Mouse (Mus musculus) MEL (cell line): ENCODE measurements around the gene Depdc7. TPM values are rescaled to one million over a fixed set of nuclear protein-coding genes. Genes with fewer than 3 reads are reported as not detected.

Experiments used
- DNase-seq: peaks from one replicate; pipeline ENCODE4 v3.0.0; 2011; ENCODE audit warnings: low read depth, low spot score
- H3K27ac ChIP-seq: 2 replicates; pipeline ENCODE4 v1.5.1; 2012; ENCODE audit warnings: low read depth, mild to moderate bottlenecking, control low read depth, low read length, moderate library complexity; ENCODE audit not compliant: control insufficient read depth
- H3K27me3 ChIP-seq, 2 experiments: fragments of 150-350 bp in 1 of 2; sonication (generic) in 1 of 2; 2 replicates each; pipeline ENCODE4 v1.6.1; 2012; ENCODE audit warnings: low read length in 2 of 2, mild to moderate bottlenecking in 2 of 2, improper control_type of control experiment in 1 of 2, moderate library complexity in 1 of 2; ENCODE audit not compliant: insufficient read depth in 2 of 2, control insufficient read depth in 1 of 2
- H3K36me3 ChIP-seq, 2 experiments: 2 replicates each; pipeline ENCODE4 v1.6.1; 2012 to 2014; ENCODE audit warnings: low read length in 2 of 2, improper control_type of control experiment in 1 of 2, inconsistent platforms in 1 of 2, mild to moderate bottlenecking in 1 of 2; ENCODE audit not compliant: insufficient read depth in 2 of 2, control insufficient read depth in 1 of 2
- H3K4me1 ChIP-seq, 2 experiments: fragments of 150-350 bp in 1 of 2; sonication (generic) in 1 of 2; 2 replicates each; pipeline ENCODE4 v1.6.1; 2012; ENCODE audit warnings: low read length in 2 of 2, improper control_type of control experiment in 1 of 2, mild to moderate bottlenecking in 1 of 2; ENCODE audit not compliant: insufficient read depth in 2 of 2, control insufficient read depth in 1 of 2
- H3K4me3 ChIP-seq, 2 experiments: fragments of 150-350 bp in 1 of 2; sonication (generic) in 1 of 2; 2 replicates each; pipeline ENCODE4 v1.5.1; 2012; ENCODE audit warnings: low read depth in 2 of 2, low read length in 2 of 2, mild to moderate bottlenecking in 2 of 2, moderate library complexity in 2 of 2, control low read depth in 1 of 2, improper control_type of control experiment in 1 of 2; ENCODE audit not compliant: control insufficient read depth in 1 of 2, insufficient read depth in 1 of 2
- H3K79me2 ChIP-seq: 2 replicates; pipeline ENCODE4 v1.6.1; 2012; ENCODE audit warnings: mild to moderate bottlenecking, low read length, moderate library complexity; ENCODE audit not compliant: control insufficient read depth, poor library complexity, insufficient read depth
- H3K9ac ChIP-seq: 2 replicates; pipeline ENCODE4 v1.6.1; 2012; ENCODE audit warnings: low read depth, mild to moderate bottlenecking, control low read depth, low read length, moderate library complexity; ENCODE audit not compliant: control insufficient read depth, poor library complexity, severe bottlenecking
- H3K9me3 ChIP-seq: fragments of 150-350 bp; sonication (generic); replicated peaks from 2 replicates; pipeline ENCODE4 v1.6.1; 2012; ENCODE audit warnings: mild to moderate bottlenecking, low read length, improper control_type of control experiment, moderate library complexity; ENCODE audit not compliant: insufficient read depth
- BHLHE40 ChIP-seq: IDR thresholded peaks from 2 replicates; pipeline ENCODE4 v1.6.1; 2012; ENCODE audit warnings: low read depth, mild to moderate bottlenecking, inconsistent platforms, low read length, improper control_type of control experiment, borderline replicate concordance
- CHD1 ChIP-seq: IDR thresholded peaks from 2 replicates; pipeline ENCODE4 v1.6.1; 2012; ENCODE audit warnings: low read depth, mild to moderate bottlenecking, inconsistent platforms, low read length, improper control_type of control experiment
- CTCF ChIP-seq, 3 experiments: IDR thresholded peaks in 2 of 3; conservative IDR thresholded peaks in 1 of 3; 2 replicates each; pipeline ENCODE4 v1.5.1; 2011 to 2012; ENCODE audit warnings: low read length in 3 of 3, low read depth in 2 of 3, mild to moderate bottlenecking in 2 of 3, improper control_type of control experiment in 1 of 3, inconsistent platforms in 1 of 3, mixed read lengths in 1 of 3, moderate library complexity in 1 of 3; ENCODE audit not compliant: control insufficient read depth in 1 of 3, insufficient read depth in 1 of 3, poor library complexity in 1 of 3, severe bottlenecking in 1 of 3
- EP300 ChIP-seq, 2 experiments: IDR thresholded peaks; 2 replicates each; pipeline ENCODE4 v1.6.1; 2011; ENCODE audit warnings: improper control_type of control experiment in 2 of 2, low read length in 2 of 2, low read depth in 1 of 2, mild to moderate bottlenecking in 1 of 2
- ETS1 ChIP-seq: IDR thresholded peaks from 2 replicates; pipeline ENCODE4 v1.6.1; 2012; ENCODE audit warnings: low read depth, mild to moderate bottlenecking, inconsistent platforms, low read length, improper control_type of control experiment, moderate library complexity
- GABPA ChIP-seq: IDR thresholded peaks from 2 replicates; pipeline ENCODE4 v1.6.1; 2012; ENCODE audit warnings: low read depth, mild to moderate bottlenecking, inconsistent platforms, low read length, improper control_type of control experiment, moderate library complexity
- GATA1 ChIP-seq: IDR thresholded peaks from 2 replicates; pipeline ENCODE4 v1.6.1; 2011; ENCODE audit warnings: low read depth, low read length, improper control_type of control experiment
- KAT2A ChIP-seq: conservative IDR thresholded peaks from 2 replicates; pipeline ENCODE4 v1.6.1; 2012; ENCODE audit warnings: low read depth, low read length, improper control_type of control experiment, inconsistent platforms
- MAFK ChIP-seq: IDR thresholded peaks from 2 replicates; pipeline ENCODE4 v1.6.1; 2011; ENCODE audit warnings: low read depth, mild to moderate bottlenecking, low read length, improper control_type of control experiment, borderline replicate concordance
- MAZ ChIP-seq: IDR thresholded peaks from 2 replicates; pipeline ENCODE4 v1.6.1; 2012; ENCODE audit warnings: low read depth, mild to moderate bottlenecking, inconsistent platforms, low read length, improper control_type of control experiment
- MEF2A ChIP-seq: IDR thresholded peaks from 2 replicates; pipeline ENCODE4 v1.6.1; 2014; ENCODE audit warnings: low read depth, mild to moderate bottlenecking, inconsistent platforms, low read length, improper control_type of control experiment; ENCODE audit not compliant: poor library complexity, insufficient replicate concordance, severe bottlenecking; ENCODE audit errors: extremely low read depth
- MXI1 ChIP-seq: IDR thresholded peaks from 2 replicates; pipeline ENCODE4 v1.6.1; 2011; ENCODE audit warnings: mild to moderate bottlenecking, low read depth, low read length, improper control_type of control experiment
- NELFE ChIP-seq: IDR thresholded peaks from 2 replicates; pipeline ENCODE4 v1.6.1; 2011; ENCODE audit warnings: low read depth, low read length, improper control_type of control experiment
- POLR2A ChIP-seq, 2 experiments: IDR thresholded peaks; 2 replicates each; pipeline ENCODE4 v1.6.1; 2011 to 2012; ENCODE audit warnings: low read length in 2 of 2, mild to moderate bottlenecking in 2 of 2, control low read depth in 1 of 2, improper control_type of control experiment in 1 of 2, low read depth in 1 of 2, moderate library complexity in 1 of 2; ENCODE audit not compliant: control insufficient read depth in 1 of 2, insufficient read depth in 1 of 2, poor library complexity in 1 of 2
- POLR2AphosphoS2 ChIP-seq: IDR thresholded peaks from 2 replicates; pipeline ENCODE4 v1.6.1; 2011; ENCODE audit warnings: low read length, improper control_type of control experiment
- SIN3A ChIP-seq: IDR thresholded peaks from 2 replicates; pipeline ENCODE4 v1.6.1; 2012; ENCODE audit warnings: low read length, improper control_type of control experiment, inconsistent platforms
- USF1 ChIP-seq: IDR thresholded peaks from 2 replicates; pipeline ENCODE4 v1.6.1; 2014; ENCODE audit warnings: low read depth, mild to moderate bottlenecking, inconsistent platforms, low read length, improper control_type of control experiment, moderate library complexity
- ZNF384 ChIP-seq: IDR thresholded peaks from 2 replicates; pipeline ENCODE4 v1.6.1; 2012; ENCODE audit warnings: low read depth, mild to moderate bottlenecking, inconsistent platforms, low read length, improper control_type of control experiment
- polyA plus RNA-seq, 2 experiments: library from polyadenylated mRNA; stranded (reverse) in 1 of 2; unstranded in 1 of 2; fragments of >175 nt in 1 of 2; fragments of >200 nt in 1 of 2; gene quantifications; 2 replicates each; pipeline versions ENCODE4 v1.2.1 to v1.2.4; 2012; ENCODE audit warnings: low replicate concordance in 2 of 2, low read depth in 1 of 2; ENCODE audit not compliant: insufficient read length in 2 of 2, insufficient read depth in 1 of 2, missing spikeins in 1 of 2
- total RNA-seq: library from RNA; depleted of rRNA; stranded (reverse); fragments of 300-350 nt; gene quantifications from 2 replicates; pipeline ENCODE4 v1.2.3, GENCODE M21; 2012

Gene Depdc7
- total and polyA plus RNA-seq, 3 experiments = 7.1 to 8.6 TPM; not detected in 1

DNA sequence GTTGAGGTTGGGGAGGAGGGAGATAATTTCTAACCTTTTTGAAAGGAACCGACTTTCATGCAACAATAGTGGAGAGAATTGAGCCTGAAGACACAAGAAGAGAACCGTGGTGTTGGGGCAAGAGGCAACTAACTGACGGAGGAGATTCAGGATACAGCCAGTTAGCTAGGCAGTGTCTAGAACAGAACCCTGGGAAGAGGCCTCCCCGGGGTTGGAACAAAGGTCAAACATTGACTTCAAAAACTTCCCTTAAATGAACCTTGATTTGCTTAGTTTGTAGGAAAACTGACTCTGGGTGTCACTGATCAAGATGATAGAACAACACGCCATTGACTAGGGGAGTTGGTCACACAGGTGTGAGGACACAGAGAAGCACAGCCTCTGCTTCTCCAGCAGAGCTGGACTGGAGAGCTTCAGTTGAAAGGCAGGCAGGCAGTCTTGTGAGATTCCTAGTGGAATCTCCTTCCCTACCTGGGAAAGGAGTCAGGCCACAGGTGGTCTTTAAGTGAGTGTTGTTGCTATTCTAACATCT, 6.0 kb upstream of the Depdc7 start:
- Histone ChIP-seq H3K27me3 (no peaks in the 10 kb centered on the region), H3K9me3 (no peaks in the 10 kb centered on the region), H3K9ac (no peak overlapping the region), H3K4me3 (no peak overlapping the region), H3K36me3 (no peaks in the 10 kb centered on the region), H3K27ac (no peak overlapping the region), H3K4me1 (peaks cover 0 to 3% of the 10 kb centered on the region in 2 experiments; a peak in 2 of 4 replicates), H3K79me2 (no peaks in the 10 kb centered on the region)
- DNase-seq = no peak
- TF ChIP-seq SIN3A = no peak
- no peak for TF ChIP-seq USF1
- no peak for TF ChIP-seq CTCF (IDR thresholded peaks at IDR 0.05 in 2 of 3, conservative IDR thresholded peaks at IDR 0.05 in 1 of 3; ENCODE audit: control insufficient read depth in 1 of 3, insufficient read depth in 1 of 3, low read depth in 2 of 3, low read length in 3 of 3, poor library complexity in 1 of 3, severe bottlenecking in 1 of 3)
- no peak for TF ChIP-seq EP300 (IDR thresholded peaks at IDR 0.05; ENCODE audit: low read depth in 1 of 2, low read length in 2 of 2)
- TF ChIP-seq KAT2A = no peak
- no peak for TF ChIP-seq ETS1
- no peak for TF ChIP-seq GATA1
- TF ChIP-seq NELFE = no peak

DNA sequence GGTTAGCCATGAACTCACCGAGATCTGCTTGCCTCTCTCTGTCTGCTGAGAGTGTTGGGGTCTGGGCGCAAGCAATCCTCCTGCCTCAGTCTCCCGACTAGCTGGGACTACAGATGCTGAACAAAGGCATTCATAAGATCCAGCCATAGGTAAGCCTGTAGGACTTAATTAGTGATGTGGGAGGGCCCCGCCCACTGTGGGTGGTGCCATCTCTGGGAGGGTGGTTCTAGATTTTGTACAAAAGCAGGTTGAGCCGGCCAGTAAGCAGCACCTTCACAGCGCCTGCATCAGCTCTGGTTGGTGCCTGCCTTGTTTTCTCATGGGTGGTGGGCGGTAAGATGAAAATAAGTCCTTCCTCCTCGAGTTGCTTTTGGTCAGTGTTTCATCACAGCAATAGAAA, 3.6 kb upstream of the Depdc7 start:
- peak; percentile 65 for DNase-seq
- TF ChIP-seq ZNF384 = no peak
- TF ChIP-seq POLR2AphosphoS2 = no peak
- no peak for TF ChIP-seq MAFK
- no peak for TF ChIP-seq POLR2A (IDR thresholded peaks at IDR 0.05; ENCODE audit: control insufficient read depth in 1 of 2, insufficient read depth in 1 of 2, low read depth in 1 of 2, low read length in 2 of 2, poor library complexity in 1 of 2)
- TF ChIP-seq BHLHE40 = no peak
- TF ChIP-seq GATA1 = no peak
- no peak for TF ChIP-seq MEF2A
- no peak for TF ChIP-seq SIN3A
- no peak for TF ChIP-seq CHD1
- no peak for TF ChIP-seq MXI1
- TF ChIP-seq GABPA = no peak
- TF ChIP-seq MAZ = no peak
- TF ChIP-seq, all 39 proteins: peak for 0
- H3K27ac ChIP-seq = no peak overlapping the region
- H3K27me3 ChIP-seq = no peaks in the 10 kb centered on the region
- H3K9me3 ChIP-seq = no peaks in the 10 kb centered on the region
- no peak overlapping the region for H3K9ac ChIP-seq
- no peak overlapping the region for H3K4me3 ChIP-seq
- peaks cover 0 to 7% of the 10 kb centered on the region in 2 experiments; a peak in 2 of 4 replicates for H3K36me3 ChIP-seq
- peaks cover 0 to 8% of the 10 kb centered on the region in 2 experiments; a peak in 3 of 4 replicates for H3K4me1 ChIP-seq
- peaks cover 4% of the 10 kb centered on the region; the same call in 1 of the 2 replicates for H3K79me2 ChIP-seq
